8 mouse cellular contexts compared by ENCODE assay signal in the genomic region with DNA sequence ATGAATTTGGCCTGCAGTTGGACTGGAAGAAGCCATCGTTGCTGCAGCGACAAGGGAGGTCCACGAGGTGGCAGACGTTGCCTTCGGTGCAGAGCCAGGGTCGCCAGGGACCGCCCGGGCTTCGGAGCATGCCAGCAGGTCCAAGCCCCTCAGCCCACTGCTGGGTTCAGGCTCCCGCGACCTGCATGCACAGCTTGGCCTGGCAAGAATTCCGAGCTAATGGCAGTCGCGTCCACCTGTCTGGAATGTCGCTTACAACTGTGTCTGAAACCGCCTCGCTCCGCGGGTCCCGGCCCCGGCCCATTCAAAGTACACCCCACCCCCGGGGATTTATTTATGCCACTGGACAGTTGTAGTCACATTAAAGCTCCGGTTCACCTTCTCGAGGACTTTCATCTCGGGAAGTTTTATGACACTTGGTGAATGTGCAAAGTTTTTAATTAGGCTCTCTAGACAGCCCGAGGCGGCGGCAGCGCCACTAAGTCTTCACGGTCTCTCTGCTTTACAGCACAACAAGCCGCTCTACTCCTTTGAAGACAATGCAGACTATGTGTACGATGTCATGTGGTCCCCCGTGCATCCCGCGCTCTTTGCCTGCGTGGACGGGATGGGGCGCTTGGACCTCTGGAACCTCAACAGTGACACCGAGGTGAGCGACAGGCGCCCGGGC.
DNase-seq lines count a peak whose midpoint lies in the region; ATAC-seq lines count a peak whose summit lies in the region.

No protein-coding gene starts in this region.

- 2% methylated on average over 42 of the region's 42 CpGs for WGBS in hindbrain, embryonic 11.5 days
- 4% methylated on average over 42 of the region's 42 CpGs for WGBS in lung, embryonic 15.5 days

- peak overlapping the region; percentile 37 for H3K4me3 ChIP-seq in hindbrain, embryonic 11.5 days (ENCODE audit: low read depth, low read length)
- peak overlapping the region; percentile 53 for H3K4me3 ChIP-seq in lung, embryonic 15.5 days

- H3K36me3 ChIP-seq in hindbrain, embryonic 11.5 days (ENCODE audit: control insufficient read depth, insufficient read depth, low read length) = no peaks in the 10 kb centered on the region
- H3K36me3 ChIP-seq in lung, embryonic 15.5 days = no peaks in the 10 kb centered on the region

- no peaks in the 10 kb centered on the region for H3K27me3 ChIP-seq in hindbrain, embryonic 11.5 days (ENCODE audit: control insufficient read depth, insufficient read depth, low read length)
- H3K27me3 ChIP-seq in lung, embryonic 15.5 days = no peaks in the 10 kb centered on the region

- H3K9me3 ChIP-seq in hindbrain, embryonic 11.5 days (ENCODE audit: control insufficient read depth, low read length) = no peaks in the 10 kb centered on the region
- no peaks in the 10 kb centered on the region for H3K9me3 ChIP-seq in lung, embryonic 15.5 days

- peak overlapping the region; percentile 16; the same call in 1 of the 2 replicates for H3K9ac ChIP-seq in hindbrain, embryonic 11.5 days (ENCODE audit: low read depth, low read length)
- H3K9ac ChIP-seq in lung, embryonic 15.5 days = peak overlapping the region; percentile 38; the same call in 1 of the 2 replicates

- H3K27ac ChIP-seq in hindbrain, embryonic 11.5 days (ENCODE audit: low read depth, low read length) = no peak overlapping the region
- no peak overlapping the region for H3K27ac ChIP-seq in lung, embryonic 15.5 days

- H3K4me2 ChIP-seq in hindbrain, embryonic 11.5 days (replicated peaks; ENCODE audit: low read depth, low read length) = peak overlapping the region; percentile 67
- peak overlapping the region; percentile 96 for H3K4me2 ChIP-seq in lung, embryonic 15.5 days

- peak; percentile 98 for ATAC-seq in hindbrain, embryonic 11.5 days (ENCODE audit: low FRiP score)
- ATAC-seq in lung, embryonic 15.5 days (ENCODE audit: borderline replicate concordance, extremely low read depth, low FRiP score, low TSS enrichment) = peak; percentile 93; the same call in 1 of the 2 replicates

- no peaks in the 10 kb centered on the region for H3K4me1 ChIP-seq in hindbrain, embryonic 11.5 days (replicated peaks; ENCODE audit: control insufficient read depth, insufficient read depth, low read length)
- peaks cover 4% of the 10 kb centered on the region; the same call in 1 of the 2 replicates for H3K4me1 ChIP-seq in lung, embryonic 15.5 days

- peak; percentile 76 for DNase-seq in R1 (ENCODE audit: low read depth, low spot score)
- DNase-seq in cerebellum, adult 9-11 months = peak; percentile 74
- DNase-seq in frontal cortex, postnatal 10 days (ENCODE audit: low spot score in 2 of 2) = peak; percentile 50 to 84
- peak; percentile 88 for DNase-seq in hindbrain, embryonic 11.5 days (ENCODE audit: low spot score)
- DNase-seq in layer of hippocampus, adult 9-11 months = peak; percentile 46
- DNase-seq in ovary, postnatal 14 days (ENCODE audit: low spot score) = peak; percentile 75
- peak; percentile 27 to 42 for DNase-seq in thymus, postnatal 36 days

Comparison
In these comparisons a context has a peak if more than half of its experiments do, and no peak if none do; other contexts are left out.
1. DNase-seq: peak in every context shown above with its lines; median percentile 88 in hindbrain, embryonic 11.5 days; 76 in R1; 75 in ovary, postnatal 14 days; 74 in cerebellum, adult 9-11 months; 67 in frontal cortex, postnatal 10 days; 46 in layer of hippocampus, adult 9-11 months; 34 in thymus, postnatal 36 days.